Mouse (Mus musculus): ENCODE results near the gene Myh2.

Gene Myh2

GRCm38 (mm10) chr11:67170727-67171126 lies at the start of gene Myh2:
TSS of gene Myh2 (plus strand) at chr11:67171027.
- DNase-seq, result no peak

- no peak for DNase-seq
Measured at GRCm38 (mm10) chr11:67124943-67125342, 45.9 kb upstream of the Myh2 start.

DNA sequence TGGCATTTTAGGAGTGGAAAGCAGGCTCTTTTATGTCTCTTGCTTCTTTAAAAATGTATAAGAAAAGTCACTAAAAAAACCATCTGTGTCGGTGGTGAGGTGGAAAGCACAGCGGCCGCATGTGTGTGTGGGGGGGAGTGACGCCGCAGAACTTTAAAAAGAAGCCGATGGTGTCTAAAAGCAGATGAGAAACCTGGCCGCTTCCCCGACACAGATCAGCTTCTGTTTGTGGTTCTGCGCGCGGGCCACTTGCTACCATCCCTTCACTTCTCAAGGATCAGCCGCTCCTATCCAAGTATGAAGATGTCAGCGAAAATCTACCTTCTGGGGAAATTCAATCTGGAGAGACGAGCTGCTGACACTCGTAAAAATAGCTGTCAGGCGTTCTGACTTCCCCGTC lies 45.5 kb upstream of the Myh2 start:
- DNase-seq, result no peak

DNA sequence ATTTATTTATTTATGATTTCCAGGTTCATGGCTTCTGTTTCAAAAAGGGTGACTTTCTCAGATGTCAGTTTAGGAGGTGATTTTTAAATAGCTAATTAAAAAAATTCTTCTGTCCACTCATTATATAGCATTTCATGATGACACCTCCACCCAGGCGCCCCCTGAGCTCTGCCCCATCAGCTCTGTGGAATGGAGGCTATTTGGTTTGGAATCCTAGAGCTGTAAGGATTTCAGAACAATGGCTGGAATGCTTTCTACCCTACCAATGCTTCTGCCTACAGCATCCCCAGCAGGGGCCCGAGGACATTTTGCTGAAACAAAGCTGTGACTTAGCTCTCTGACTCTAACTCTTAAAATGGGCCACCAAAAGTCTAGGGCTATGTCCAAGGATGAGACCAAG lies 37.3 kb upstream of the Myh2 start:
- no peak for DNase-seq

GRCm38 (mm10) chr11:67134654-67135053 lies 36.2 kb upstream of the Myh2 start:
- no peak for DNase-seq

- DNase-seq, result no peak
Measured at GRCm38 (mm10) chr11:67135532-67135931, 35.3 kb upstream of the Myh2 start.

DNA sequence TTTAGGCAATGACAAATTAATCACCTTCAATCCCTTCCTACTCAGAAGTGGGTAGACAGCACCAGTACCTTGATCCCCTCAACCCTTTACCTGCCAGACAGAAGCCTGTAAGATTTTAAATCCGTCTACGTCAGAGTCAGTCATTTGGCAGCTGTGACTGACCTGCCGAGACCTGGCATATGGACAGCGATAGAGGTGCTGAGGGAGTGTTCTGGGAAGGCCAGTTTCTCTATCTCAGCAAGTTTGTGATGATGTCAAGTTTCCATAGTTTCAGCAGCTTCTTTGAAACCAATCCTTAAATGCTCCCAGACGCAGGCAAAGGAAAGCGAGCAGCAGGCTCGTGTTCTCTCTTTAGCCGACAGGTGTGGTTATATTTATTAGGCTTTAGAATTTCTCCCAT lies 31.3 kb upstream of the Myh2 start:
- no peak for DNase-seq

- DNase-seq, result no peak
Measured at GRCm38 (mm10) chr11:67140175-67140574, 30.7 kb upstream of the Myh2 start.

GRCm38 (mm10) chr11:67141031-67141430 lies 29.8 kb upstream of the Myh2 start:
- DNase-seq, result no peak

DNA sequence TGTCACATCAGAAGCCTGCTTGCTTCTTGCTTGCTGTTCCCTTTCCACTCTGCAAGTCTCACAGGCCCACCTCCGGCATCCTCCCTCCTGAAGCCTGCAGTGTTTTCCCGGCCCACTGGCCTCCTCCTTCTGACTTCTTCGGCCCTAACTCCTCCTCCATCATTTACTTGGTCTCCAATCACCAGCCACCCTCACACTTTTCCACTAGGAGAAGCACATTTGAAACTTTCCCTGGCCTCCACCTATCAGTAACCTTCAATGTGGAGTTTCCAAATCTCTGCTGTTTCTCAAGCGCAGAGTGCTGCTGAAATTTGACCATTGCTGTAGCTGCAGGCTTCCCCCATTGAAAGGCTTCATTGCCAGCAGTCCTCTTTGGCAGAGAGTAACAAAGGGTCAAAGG lies 28.8 kb upstream of the Myh2 start:
- no peak for DNase-seq

DNA sequence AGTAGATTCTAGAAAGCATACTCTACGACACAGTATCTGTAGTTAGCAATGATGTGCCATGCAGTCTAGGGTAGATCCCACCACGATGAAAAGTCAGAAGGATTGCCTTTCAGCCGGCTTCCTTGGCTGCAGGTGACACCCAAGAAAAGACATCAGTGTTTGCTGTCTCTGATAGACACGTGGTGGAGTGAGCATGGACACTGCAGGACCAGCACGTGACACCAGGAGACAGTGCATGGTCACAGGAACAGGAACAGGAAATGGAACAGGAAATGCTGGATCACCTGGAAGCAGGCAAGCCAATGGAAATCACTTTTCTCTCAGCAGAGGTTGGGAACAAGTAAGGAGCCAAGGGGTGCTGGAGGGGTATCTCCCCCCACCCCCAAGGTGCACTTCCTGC lies 27.8 kb upstream of the Myh2 start:
- no peak for DNase-seq

DNA sequence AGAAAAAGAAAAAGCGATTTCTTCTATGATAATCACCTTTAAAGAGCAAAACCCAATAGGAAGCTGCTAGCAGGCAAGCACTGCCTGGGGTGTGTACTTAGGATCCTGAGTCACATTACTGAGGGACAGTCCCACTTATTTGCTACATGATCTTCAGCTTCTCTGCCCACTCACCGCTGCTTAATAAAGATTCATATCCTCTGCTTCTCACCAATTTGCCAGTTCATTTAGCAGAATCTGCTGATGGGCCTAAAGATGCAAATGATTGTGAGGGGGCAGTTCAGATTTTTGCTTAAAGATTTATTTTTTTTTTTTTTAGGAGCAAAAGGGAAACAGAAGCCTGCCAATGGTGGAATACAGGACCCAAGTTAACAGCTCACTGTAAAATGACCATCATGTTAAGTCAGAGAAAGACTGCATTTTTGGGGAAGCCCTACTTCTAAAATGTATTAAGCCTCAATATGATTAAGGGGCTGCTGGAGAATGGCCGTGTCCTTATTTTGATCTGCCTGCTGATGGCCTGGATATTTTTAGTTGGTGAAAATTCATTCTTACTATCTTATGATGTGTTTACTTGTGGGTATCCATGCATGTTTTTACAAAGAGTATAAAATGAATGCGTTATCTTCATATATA lies 26.8 kb upstream of the Myh2 start:
- DNase-seq, result no peak

- no peak for DNase-seq
Measured at GRCm38 (mm10) chr11:67144559-67145265, 26.1 kb upstream of the Myh2 start.

DNA sequence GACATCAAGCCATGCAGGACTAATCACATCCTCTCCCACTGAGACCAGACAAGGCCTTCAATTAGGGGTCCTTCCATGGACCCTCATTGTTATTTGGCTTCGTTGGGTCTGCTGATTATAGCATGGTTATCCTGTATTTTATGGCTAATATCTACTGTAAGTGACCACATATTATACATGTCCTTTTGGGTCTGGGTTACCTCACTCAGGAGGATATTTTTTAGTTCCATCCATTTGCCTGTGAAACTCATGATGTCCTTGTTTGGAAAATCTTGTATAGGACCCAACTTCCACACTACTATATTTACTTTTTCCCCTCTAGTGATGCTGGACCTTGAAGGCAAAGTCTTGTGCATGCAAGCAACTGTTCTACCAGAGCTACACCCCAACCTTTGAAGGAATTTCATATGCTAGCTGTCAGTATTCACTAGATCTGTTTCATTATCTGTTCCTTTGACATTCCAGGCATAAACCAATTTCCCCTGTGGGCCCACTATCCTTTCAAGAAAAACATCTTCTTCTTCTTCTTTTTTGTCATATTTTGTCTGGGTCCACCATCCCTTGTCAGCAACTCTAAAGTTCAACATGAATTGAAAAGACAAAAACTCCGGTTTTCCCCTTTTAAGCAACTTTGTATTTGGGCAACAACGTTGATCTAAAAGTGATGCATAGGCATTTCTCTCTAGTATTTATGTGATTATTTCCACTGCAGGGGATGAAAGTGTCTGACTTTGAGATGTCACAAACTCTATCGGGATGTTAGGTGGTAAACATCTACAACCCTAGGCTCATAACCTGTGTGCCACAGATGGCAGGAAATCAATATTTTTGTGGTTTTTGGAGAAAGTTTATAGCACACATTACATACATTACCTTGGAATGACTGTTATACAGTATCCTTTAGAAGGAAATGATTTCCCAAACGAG lies 25.1 kb upstream of the Myh2 start:
- no peak for DNase-seq

DNA sequence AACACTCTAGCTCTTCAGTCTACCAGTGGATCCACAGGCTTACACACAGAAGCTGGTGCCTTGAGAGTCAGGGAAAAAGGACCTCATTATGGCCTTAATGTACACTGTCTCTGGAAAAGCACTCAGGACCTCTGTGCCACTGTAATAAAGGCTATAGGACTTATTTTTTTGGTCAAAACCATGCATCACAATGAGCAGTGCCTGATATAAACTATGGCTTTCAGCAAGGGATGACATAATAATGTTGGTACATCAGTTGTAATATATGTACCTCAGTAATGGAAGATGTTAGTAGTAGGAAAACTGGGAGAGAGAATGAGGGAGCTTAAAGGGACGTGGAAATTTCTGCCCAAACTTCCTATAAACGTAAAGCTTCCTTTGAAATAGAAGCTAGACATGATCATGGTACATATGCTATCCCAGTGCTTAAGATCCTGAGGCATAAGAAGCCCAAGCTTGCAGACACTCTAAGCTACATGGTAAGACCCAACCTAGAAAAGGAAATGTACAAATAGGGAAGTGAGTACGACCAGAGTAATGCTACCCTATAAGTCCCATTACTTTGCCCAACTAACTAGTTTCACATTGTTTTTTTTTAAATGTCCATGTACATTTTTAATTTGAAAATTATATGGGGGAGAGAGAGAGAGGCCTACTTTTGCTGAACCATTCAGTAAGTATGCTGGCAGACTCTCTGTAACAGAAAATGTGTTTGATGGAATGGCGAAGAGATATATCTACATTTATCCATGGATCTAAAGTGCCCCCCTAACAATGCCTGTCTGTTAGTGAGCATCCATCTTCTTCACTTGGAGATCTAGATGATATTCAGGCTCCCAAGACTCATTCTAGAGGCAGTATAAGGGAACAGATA lies 24.2 kb upstream of the Myh2 start:
- no peak for DNase-seq

DNA sequence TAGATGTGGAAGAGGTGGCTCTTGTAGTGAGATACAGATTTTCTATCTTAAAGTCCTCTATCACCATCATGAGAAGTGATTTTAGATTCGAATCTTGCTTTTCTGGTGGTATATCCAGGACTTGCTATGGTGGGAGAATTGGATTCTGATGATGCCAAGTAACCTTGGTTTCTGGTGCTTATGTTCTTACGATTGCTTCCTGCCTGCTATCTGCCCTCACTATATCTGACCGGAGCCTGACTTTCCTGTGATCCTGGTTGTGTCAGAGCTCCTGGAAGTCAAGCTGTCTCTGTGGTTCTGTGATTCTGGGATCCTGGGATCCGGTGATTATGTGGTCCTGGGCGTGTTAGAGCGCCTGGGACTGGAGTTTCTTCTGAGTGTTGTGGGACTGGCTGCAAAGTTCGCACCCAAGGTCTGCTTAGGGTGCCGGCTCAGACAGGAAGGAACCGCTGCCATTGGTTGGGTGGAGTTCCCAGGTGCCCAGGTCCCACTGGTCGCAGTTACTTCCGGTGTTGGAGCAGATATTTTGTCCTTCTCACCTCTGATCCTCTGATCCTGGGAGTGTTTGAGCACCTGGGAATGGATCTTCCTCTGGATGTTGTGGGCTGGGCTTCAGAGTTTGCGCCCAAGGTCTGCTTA lies 23.4 kb upstream of the Myh2 start:
- DNase-seq, result no peak

DNA sequence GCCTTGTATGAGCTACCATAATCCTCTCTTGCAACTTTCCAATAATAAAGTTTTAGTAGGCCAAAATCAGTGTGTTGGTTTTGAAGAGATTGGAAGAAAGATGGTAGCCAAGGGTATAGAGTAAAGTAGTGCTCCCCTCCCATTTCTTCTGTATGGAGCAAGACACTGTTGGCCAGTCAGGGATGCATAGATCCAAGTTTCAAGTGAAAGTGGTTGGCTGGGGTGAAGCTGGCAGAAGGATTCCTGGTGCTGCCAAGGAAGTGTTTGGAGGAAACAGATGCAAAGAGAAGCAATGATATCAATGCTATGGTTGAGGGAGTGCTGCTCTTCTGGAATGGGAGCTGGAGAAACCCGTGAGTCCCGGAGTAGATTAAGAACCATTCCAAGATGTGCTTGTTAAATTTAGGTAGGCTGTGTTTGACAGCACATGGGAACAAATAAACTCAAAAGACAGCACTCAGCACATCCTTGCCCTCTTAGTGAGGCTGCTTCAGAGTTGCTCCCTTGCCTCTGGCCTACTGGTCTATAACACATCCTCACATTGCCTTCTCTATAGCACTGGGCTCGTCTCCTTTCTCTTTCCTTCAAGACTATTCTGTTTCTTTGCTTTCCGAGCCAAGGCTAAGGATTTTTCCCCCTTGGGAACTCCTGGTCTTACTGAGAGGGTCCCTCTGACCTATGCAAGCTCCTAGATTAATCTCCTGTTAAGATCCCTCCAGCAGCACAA lies 22.4 kb upstream of the Myh2 start:
- no peak for DNase-seq

GRCm38 (mm10) chr11:67150237-67150636 lies 20.6 kb upstream of the Myh2 start:
- DNase-seq, result no peak

- no peak for DNase-seq
Measured at GRCm38 (mm10) chr11:67151159-67151558, 19.7 kb upstream of the Myh2 start.

GRCm38 (mm10) chr11:67151651-67152630 lies 18.9 kb upstream of the Myh2 start:
- no peak for DNase-seq
